Mouse (Mus musculus): Measurements from ENCODE around the gene Ctsw.

- no peak for TF ChIP-seq CTCF (IDR thresholded peaks at IDR 0.05; ENCODE audit: control insufficient read depth, insufficient read depth, low read length)
- no peak for TF ChIP-seq POLR2A (IDR thresholded peaks at IDR 0.05; ENCODE audit: borderline replicate concordance, control insufficient read depth, low read depth, low read length)
Observed at GRCm38 (mm10) chr19:5512091-5513004, 44.0 kb upstream of the Ctsw start.

Data from bone marrow, adult 2 months (tissue).